Mouse (Mus musculus): ENCODE measurements around the gene Def8. TPM values are rescaled to one million over a fixed set of nuclear protein-coding genes. Genes with fewer than 3 reads are reported as not detected.

Gene Def8
- polyA plus RNA-seq (2017; shearing (Covaris generic)): 10 to 100 TPM in 1 of 2 experiments, 1 to 10 TPM in 1; 5.6 to 11.1 TPM

DNA sequence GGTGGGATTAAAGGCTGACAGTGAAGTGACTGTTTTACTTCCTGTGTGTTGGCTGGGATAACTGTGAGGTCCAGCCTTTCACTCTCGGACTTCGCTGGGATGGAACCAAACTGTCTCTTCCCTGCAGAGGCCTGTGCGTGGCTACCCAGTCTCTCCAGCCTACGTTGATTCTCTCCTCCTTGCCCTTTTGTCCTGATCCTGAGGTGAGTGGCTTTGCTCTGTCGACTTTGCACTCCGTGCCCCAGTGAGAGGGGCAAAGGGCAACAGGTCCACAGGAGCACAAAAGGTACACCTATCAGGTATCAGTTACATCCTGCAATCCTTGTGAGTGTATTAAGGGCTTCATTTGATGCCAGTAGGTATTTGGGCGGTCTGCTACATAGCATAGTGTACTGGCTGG, at the start of gene Def8:
Gene Def8, plus strand, starts transcription at position 87 of the 400 bp plus-strand sequence.
- ATAC-seq: no peak

DNA sequence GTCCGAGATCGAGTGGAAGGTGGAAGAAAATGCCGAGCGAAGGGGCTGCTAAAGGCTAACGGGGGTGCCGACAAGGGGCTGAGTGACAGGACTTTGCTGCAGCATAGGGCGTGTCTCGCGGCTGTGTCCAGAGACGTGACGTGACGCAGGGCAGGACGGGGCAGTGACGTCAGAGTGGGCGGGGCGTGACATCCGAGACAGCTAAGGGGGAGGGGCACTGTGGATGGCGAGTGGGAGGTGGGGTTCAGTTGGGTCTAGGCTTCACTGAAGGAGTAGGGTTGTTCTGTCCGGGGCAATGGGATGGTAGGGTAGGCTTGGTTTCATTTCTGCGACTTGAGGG, 49.1 kb upstream of the Def8 start:
- ATAC-seq: peak; percentile 72

DNA sequence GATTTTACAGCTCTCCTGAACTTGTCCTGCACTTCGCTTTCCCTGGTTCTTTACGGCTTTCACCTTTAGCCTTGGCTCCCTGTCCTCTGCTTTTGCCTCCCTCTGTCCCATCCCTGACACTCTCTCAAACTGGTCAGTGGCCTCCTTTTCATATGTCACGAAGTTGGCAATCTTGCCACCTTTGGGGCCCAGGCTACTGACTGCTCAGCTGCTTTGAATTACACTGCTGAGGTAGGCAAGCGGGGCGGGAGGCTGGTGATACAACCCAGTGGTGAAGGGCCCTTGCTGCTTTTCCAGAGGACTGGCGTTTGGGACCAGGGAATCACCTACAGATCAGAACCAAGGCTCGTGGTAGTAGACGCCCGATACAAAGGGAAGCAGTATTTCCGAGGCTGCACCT, 47.6 kb upstream of the Def8 start:
- ATAC-seq: no peak

DNA sequence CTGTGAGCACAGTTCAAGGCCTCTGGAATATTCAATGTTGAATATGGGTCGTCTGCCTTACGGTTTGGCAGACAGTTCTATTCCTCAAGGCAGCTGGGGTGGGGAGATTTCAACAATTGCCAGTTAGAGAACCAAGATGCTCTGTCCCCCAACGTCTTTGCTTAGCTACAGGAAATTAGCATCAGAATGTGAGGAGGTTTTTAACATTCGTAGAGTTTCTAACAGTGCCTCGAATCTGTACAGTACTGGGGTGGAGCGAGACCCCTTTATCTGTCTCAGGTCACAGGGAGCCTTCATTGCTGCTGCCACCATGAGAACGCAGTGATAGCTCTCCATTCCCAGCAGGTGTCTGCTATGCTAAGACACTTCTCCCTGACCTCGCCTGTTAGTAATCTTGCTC, 47.2 kb upstream of the Def8 start:
- no peak for ATAC-seq

DNA sequence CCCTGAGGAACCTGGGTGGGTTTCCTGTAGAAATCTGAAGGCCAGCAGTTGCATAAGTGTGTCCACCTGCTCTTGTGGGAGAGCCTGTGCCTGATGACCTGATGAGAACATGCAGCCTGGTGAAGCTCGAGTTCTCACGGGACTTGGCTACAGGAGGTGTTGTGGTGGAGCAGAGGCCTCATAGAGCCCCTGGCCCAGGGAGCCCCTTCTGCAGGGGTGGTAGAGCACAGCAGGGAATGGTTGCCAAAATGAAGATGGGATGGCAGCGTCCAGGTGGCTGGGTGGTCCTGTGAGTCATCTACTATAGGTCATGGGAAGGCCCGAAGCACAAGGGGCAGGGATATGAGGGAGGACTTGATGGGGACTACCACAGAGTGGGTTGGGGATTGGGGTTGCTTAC, 41.6 kb upstream of the Def8 start:
- ATAC-seq: no peak

DNA sequence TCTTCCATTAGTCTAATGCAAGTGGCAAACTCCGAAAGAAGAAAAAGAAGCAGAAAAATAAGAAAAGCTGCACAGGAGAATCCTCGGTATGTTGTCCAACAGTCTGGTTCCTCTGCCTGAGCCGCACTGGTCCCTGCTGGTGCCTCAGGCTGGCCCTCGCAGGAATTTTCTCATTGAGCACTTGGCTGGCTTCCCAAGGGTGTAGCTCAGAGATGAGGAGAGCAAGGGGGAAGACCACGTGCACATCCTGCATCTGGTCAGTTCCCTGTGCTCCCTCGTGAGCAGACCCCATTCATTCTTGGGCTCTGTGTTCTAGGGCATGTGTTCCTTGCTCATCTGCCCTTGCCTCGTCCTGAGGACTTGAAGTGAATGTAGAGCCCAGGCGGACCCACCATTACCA, 40.8 kb upstream of the Def8 start:
- ATAC-seq: no peak

DNA sequence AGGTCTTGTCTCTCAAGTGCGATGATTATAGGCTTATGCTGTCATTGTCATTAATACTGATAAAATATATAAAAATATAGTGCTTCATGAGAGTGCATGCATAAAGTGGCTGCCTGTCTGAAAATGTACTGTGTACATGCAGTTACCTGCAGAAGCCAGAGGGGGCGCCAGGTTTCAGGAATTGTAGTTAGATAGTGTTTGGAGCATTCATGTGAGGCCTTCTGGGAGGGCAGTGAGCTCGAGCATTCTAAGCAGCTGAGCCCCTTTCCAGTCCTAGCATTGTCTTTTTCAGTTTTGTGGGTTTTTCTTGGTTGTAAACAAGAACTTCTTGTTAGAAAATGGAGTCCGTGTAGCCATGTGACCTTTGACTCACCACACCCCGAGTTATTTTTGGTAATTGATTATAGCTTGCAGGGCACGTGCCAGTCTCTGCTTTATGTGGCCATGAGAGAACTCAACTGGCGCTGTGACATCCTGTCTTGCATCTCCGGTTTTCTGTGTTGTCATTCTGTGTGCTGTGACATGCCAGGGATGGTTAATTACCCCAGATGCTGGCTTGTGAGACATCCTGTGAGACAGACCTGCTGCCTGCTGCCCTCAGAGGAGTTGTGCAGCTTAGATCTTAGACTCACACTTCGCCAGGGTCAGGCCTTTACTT, 38.3 kb upstream of the Def8 start:
- ATAC-seq: peak; percentile 54

DNA sequence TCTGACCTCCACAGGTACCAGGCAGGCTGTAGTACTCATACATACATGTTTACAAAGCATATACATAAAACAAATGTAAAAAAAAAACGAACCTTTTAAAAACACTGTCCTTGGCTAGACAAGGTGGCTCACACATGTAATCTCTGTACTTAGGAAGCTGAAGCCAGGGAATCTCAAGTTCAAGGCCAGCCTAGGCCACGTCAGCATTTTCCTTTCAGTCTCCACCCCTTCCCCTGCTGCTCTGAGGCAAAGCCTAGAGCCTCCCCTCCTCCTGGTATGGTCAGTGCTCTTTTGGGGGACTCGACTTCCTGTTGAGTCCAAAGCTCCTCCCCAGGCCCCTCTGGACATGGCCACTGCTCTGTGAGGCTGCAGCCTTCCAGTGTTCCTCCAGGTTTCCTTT, 36.3 kb upstream of the Def8 start:
- ATAC-seq: no peak

DNA sequence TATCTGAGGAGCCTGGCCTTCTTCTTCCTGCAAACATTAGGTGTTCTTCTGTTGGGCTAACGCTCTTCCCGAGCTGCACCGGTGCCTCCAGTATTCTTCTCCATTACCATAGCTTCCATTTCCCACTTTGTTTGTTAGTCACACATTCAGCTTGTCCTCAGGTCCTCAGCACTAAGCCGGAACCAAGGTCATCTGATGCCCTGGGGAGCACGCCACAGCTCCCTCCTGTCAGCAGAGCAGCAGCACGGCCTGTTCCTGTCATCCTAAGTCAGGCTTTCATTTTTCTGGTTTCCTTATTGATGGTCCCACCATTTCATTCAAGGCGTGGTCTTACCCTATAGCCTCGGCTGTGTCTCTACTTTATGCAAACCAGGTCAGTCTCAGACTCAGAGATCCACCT, 35.5 kb upstream of the Def8 start:
- ATAC-seq: no peak

DNA sequence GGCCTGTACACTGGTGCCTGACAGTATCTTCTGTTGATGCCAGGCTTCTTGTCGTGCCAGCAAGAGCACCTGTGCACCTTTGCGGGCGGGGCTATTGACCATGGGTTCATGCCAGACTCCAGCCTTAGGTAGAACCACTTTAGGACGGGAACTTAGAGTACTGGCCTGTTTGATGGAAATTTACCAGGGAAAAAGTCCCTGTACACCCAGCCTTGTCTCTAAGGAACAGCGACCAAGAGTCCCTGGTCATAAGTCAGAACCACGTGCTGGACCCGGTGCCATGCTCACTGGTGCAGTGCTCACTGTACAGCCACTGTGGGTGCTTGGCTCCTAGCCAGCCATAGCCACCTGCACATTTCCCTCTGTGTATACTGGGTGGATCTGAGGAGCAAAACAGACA, 34.3 kb upstream of the Def8 start:
- no peak for ATAC-seq

DNA sequence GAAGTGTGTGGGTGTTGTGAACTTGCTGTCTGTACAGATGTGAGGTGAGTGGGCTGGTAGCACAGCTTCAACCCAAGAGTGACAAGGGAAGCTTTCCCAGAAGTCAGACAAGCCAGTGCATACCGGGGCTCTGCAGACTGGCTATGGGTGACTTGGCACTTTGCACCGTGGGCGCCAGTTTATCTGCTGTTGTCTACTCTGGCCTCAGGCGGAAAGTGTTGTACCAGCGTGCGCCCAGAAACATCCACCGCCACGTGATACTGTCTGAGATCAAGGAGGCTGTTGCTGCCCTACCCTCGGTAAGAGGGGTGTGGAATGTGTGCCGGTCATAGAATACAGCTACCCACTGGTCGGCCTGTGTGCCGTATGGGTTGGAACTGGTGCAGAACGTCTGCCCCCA, 25.0 kb upstream of the Def8 start:
- ATAC-seq: no peak

DNA sequence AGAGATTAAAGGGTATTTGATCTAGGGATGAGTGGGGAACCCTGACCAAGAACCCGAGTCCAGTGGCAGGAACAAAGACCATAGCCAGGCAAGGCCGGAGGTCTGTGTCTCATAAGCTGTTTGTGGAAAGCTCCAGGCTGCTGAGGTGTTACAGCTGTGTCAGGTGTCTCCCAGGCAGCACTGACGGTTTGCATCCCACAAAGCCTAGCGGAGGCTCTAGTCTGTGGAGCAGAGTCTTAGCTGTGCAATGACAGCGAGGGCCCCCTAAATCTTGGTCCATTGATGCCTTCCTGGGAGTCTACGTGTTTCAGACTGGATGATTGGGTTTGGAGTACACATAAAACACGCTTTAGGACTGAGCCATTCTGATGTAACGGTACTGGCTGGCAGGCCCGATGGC, 21.4 kb upstream of the Def8 start:
- ATAC-seq: no peak

DNA sequence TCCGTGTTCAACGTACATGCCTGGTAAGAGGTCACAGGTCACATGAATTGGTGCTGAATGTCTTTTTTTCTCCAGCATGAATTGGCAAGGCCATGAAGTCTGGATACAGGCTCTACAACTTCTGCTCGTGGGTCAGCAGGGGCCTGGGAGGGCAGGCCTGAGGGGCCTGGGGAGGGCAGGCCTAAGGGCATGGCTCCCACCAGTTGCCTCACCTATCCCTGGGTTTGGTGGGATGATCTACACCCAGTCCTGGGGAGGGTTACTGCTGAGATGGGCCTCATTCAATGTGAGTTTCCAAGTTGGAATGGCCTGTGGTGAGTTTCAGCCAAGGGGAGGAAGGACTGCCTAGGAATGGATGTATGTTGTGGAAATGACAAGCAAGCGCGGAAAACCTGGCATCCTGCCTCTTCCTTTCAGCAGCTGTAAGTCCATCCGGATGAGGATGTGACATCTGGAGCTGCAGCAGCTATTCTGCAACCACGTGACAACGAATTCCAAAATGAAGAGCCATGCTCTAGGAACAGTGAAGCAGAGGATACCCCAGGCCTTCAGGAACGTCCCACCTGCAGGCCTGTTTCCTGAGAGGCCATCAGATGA, 20.5 kb upstream of the Def8 start:
- ATAC-seq: no peak

DNA sequence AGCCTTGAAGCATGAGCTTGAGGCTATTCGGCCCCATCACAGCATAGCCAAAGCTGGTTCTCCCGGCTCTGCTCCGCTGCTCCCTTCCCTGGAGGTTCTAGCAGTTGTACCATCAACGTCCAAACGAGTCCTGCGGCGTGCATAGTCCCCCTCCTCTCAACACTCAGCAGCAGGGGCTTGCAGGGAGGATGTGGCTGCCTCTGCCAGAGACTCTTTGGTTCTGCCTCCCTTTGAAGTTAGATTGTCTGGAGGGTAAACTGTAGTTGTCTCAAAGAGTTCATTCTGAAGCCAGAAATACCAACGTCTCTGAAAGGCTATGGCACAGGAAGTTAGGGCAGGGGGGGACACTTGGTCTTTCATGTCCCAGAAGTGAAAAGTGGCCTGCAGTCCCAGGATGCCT, 18.8 kb upstream of the Def8 start:
- peak; percentile 73 for ATAC-seq

DNA sequence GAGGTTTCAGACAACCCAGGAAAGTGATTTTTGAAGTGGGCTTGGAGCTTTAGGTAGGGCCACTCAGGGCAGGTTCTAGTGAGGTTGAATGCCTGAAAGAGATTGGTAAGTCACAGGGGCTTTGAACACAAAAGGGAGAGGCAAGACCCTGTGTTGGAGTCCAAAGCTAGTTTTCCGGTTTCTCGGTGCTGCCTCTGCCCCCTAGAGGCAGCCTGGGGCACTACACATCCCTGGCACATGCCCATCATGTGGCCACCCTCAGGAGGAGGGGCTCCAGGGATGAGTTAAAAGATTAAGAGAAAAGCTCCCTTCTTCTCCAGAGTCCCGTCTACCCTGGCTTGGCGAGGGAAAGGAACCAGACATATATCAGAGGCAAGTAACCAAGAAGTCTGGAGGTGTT, 16.5 kb upstream of the Def8 start, which contains the start of gene Mc1r:
Gene Mc1r, plus strand, starts transcription at position 322 of the 400 bp plus-strand sequence.
- peak; percentile 44 for ATAC-seq

DNA sequence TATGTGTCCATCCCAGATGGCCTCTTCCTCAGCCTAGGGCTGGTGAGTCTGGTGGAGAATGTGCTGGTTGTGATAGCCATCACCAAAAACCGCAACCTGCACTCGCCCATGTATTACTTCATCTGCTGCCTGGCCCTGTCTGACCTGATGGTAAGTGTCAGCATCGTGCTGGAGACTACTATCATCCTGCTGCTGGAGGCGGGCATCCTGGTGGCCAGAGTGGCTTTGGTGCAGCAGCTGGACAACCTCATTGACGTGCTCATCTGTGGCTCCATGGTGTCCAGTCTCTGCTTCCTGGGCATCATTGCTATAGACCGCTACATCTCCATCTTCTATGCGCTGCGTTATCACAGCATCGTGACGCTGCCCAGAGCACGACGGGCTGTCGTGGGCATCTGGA, 15.7 kb upstream of the Def8 start:
- ATAC-seq: no peak

DNA sequence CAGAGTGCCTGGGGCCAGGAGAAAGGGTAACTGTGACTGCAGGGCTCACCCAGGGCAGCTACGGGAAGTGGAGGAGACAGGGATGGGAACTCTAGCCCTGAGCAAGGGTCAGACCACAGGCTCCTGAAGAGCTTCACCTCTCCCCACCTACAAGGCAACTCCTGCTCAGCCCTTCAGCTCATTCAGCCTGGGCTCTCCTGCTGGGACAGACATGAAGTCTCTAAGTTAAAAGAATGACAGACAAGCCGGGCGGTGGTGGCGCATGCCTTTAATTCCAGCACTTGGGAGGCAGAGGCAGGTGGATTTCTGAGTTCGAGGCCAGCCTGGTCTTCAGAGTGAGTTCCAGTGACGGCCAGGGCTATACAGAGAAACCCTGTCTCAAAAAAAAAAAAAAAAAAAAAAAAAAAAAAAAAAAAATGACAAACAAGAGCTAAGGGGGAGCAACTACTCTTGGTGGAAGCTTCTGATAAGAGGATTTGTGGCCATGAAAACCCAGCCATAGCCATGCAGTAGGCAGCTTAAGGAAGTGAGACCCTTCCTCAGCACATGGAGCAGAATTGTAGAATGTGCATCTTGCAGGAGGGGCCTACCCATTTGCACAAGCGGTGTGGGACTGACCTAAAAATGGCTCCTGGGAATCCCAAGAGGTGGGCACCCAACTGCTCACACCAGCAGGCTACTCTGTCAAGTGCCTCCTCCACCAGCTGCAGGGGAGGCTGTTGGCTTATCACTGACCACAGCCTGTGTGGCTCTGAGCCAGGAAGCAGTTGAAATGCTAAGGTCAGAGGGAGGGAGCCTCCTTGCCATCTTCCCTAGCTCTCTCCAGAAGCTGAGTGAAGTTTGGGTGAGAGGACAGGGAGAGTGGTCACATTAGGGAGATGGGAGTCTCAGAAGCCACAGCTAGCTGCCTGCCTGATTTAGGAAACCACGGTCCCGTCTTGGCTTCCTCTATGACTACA, 14.5 kb upstream of the Def8 start:
- ATAC-seq: no peak

DNA sequence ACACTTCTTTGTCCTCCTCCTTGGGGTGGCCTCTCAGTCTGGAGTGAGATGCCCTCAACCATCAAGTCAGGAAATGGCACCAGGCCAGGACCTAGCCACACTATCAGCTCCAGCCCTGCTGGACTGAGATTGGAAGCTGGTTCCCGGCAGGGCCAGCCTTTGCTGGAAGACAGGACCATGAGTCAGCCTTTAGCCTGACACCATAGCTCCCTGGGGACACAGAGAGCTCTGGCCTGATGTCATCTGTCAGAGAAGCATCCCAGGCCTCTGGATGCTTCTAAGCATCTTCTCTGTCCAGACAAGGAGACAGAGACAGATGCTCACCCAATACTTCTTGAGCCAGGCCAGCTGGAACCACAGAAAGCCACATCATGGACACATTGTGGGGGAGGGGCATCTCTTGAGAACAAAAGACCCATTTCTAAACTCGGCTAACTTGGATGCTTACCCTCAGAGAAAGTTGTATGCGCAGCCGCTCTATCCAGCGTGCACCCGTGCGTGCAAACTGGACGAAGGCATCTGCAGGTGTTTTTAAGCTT, 13.2 kb upstream of the Def8 start:
- ATAC-seq: no peak

DNA sequence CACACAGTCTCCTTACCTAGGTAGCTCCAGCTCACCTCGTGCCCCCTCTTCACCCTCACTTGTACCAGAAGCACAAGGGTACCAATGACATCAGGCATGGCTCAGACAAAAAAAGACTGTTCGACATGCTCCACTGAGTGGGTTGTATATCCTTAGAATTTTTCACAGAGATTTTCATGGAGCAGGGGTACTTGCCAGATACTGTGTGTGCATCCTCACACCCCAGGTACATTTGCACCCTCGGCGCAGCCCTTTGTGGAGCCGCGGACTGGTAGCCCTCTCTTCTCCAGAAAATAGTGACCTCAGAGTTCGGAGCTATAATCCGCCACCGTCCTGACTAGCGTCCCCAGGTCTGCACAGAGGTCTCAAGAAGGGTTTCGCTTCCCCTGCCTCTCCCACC, 12.5 kb upstream of the Def8 start:
- no peak for ATAC-seq

DNA sequence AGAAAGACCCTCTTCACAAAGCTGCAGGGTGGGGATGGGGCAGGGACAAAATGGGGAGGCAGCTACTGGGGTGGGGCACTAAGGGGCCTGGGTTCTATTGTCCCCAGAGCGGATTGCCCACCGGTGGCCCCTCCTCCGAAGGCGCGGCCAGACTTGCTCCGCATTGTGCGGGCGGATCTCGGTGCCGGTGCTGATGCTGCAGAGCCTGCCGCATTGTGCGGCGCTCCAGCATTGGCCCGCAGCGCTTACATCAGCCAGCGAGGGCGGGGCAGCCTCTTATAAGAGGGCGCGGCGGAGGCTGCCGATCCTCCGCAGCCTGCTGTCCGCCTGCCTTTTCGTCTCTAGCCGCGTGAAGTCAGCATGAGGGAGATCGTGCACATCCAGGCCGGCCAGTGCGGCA, 12.1 kb upstream of the Def8 start, which contains the start of gene Tubb3:
Gene Tubb3, plus strand, starts transcription at position 179 of the 400 bp plus-strand sequence.
- ATAC-seq: peak; percentile 52

DNA sequence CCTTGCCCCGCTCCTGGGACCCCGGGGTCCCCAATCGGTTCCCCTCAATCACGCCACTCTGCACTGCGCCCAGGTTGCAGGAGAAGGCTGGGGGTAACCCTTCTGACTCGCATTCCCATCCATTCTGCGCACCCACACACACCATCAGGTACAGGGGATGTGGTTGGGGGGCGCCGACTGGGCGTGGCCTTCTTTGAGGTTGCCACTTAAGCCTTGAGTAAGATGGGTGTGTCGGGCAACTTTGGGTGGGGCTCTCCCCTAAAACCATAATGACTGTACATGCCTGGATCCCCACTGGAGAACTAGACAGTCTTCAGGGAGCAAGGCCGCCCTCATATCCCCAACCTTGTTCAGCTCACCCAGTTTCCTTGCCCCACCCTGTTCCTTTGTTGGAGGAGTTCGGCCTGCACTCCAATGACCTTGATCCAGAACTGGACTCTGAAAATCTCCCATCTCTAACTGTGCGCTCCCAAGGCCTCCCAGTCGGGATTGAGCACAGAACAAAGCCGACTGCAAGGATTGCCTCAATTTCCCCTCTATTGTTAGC, 11.5 kb upstream of the Def8 start:
- ATAC-seq: no peak

DNA sequence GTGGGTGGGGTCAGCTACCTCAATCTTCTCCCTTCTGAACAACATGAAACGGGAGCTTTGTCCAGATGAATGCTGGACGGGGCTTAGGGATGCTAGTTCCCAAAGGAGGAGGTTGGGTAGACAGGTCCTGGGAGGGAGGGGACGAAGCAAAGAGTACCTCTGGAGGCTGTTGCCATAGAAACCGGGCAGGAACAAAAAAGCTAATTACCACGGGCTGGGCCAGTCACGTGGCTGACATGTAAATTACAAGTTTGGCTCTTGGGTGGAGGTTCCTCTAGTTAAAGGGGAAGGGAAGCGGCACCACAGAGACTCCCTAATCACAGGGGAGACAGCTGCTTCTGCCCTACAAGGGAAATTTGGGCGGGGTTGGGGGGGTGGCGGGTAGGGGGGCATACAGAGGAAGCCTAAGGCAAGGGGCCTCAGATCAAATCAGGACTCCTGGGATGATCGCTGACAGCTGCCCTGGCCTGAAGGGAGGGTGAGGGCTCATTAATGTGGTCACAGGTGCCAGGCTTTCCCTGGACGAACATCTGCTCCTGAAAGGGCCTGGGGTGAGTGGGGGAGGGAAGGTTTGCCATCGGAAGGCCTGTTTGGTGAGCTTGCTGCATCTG, 10.7 kb upstream of the Def8 start:
- peak; percentile 38 for ATAC-seq

DNA sequence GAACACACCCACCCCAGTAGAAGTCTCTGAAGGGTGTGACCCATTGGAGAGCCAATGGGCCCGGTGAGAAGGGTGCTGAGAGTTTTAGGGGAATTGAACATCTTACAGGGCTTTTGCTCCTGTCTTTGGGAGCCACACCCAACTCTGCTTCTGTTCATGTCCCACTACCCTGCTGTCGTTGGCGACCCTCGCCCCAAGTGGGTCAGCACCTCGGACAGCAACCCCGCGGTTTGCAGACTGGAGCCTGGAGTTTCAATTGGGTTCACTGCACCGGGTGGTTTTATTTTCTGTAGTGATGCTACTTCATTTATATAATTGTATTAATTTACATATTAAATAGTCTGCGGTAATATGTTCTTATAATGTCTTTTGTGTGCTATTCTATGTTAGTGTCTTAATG, 9.1 kb upstream of the Def8 start:
- no peak for ATAC-seq

Data from activated CD4-positive, CD25-positive, alpha-beta regulatory T cell, adult 4 months (primary cell).